Mouse (Mus musculus): Measurements from ENCODE around the gene Rps16.
"Not testable (repeated sequence)": the region's sequence is repeated elsewhere in the genome, so short reads cannot be mapped to it uniquely, and the experiment has no call there.

The Rps16 gene

DNA sequence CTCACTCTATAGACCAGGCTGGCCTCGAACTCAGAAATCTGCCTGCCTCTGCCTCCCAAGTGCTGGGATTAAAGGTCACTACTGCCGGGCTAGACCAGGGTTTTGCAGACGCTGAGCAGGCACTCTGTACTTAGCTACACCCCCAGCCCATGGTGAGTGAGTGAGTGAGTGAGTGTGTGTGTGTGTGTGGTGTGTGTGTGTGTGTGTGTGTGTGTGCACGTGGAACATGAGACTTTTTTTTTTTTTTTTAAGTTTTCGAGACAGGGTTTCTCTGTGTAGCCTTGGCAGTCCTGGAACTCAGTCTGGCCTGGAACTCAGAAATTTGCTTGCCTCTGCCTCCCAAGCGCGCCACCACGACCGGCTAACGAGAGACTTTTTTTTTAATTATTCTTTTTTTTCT is 24.2 kb downstream of the Rps16 start:
- no peak for DNase-seq (ENCODE audit: low spot score)

DNA sequence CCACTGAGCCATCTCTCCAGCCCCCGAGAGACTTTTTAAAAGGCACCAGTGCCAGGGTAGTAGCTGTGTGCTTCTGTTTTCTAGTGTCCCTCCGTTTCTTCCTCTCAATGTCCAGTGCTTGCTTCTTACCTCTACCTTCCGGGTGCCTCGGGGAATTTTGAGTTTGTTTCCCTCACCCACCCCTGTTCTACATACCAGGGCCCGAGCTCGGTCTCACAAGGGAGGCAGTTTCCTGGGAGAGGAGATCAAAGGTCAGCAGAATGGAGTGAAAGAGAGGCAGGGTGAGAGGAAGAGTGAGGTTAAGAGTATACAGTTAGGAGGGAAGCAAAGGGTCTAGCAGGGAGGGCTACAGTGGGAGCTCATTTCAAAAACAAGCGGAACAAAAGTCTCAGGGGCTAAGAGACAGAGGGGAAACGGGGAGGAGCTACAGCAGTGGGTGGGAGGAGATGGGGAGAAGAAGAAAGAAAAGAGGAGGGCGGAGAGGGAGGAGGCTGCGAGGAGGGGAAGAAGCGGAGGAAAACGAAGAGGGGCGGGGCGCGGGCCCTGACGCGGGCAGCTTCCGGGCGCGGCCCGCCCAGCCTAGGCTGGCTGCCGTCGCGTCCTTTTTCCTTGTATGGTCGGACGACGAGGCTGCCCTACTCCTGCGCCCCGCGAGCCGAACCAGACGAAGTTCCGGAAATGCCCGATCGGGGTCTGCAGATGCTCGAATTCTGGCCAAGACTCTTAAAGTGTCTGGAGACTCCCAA is 24.9 kb downstream of the Rps16 start:
- peak; percentile 72 for DNase-seq (ENCODE audit: low spot score)

DNA sequence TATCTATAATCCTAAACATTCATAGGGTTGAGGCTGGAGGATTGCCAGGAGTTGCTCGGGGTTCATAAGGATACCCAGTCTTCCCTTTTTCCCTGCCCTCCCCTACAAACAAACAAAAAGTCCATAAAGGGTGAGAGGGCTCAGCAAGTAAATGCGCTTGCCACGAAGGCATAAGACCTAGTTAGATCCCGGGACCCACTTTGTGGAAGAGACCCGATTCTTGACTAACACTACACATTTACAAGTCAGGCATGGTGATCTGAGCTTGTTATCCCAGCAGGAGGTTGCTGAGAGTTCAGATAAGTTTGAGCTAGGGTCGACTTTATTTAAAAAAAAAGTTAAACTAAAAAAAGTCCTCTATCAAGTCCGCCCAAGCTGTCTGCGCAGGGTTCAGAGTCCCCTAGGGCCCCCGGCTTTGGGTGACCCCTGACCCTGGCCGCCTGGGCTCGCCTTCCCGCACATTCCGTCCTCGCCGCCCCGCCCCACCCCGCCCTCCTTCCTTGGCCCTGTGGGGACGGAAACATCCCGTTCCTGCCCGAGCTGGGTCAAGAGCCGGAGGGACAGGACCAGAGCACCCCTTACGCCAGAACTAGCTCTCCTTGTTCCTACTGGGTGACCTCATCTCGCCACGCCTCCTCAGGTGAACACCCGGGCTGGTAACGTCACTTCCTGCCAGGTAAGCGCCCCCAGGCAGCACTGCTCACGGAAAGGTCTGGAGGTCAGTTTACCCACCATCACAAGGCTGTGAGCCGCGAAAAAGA is 25.7 kb downstream of the Rps16 start:
- no peak for DNase-seq (ENCODE audit: low spot score)

DNA sequence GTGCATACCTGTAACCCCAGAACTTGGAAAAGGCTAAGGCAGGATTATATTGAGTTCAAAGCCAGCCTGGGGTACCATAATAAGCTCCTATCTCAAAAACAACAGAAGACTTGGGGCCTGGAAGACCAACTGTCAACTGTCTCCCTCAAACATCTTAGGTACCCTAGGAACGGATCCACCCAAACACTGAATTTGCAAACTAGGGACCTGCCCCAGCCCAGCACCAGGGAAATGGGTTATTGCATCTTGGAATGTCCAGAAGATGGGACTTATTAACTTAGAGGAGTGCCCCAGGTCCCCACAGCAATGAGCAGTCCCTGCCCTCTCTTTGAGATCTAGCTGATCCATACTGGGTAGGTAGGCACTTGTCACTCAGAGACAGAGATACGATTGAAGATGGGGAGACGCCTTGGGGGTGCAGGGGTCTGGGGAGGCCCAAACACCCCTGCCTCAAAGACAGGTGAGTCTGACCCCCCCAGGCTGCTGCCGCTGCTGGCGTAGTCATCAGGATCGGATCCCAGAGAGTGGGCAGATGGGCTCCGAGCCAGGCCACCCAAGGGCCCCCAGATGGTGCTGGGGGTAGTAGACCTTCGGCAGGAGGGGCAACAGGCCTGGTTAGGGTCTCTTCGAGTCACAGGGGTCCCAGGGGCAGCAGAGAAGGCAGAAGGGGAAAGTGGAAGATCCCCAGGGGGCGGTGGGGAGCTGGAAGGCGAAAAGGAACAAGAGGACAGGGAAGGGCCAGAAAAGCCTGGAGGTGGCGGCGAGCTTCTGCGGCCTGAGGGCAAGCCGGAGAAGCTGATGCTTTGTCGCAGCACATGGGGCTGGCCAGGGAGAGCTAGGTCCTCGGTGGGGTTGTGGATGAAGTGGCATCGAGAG is 27.0 kb downstream of the Rps16 start:
- DNase-seq (ENCODE audit: low spot score): no peak

DNA sequence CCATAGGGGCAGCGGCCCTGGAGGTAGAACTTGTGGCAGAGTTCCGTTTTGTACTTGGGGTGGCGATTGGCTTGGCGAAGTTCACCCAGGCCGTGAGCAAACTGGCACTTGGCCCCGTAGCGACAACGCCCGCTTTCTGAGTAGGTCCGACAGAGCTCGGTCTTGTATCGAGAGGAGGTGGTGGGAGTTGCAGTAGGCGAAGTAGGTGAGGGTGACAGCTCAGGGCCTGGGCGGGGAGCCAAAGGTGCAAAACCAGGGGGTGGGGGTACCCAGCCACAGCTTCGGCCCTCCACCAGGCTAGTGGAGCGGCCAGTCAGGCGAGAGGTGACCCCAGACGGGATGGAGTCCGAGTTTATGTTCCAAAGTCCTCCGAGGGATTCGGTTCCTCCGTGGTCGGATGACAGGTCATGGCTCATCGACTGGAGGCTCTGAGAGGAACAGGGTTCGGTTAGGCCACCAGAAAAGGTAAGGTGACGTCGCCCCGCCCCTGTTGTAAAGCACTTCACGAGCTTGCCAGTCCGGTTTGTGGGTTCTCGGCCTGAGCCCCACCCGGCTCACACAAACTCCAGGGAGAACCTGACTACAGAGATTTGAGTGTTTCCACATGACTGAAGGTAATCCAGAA is 27.7 kb downstream of the Rps16 start:
- no peak for DNase-seq (ENCODE audit: low spot score)

DNA sequence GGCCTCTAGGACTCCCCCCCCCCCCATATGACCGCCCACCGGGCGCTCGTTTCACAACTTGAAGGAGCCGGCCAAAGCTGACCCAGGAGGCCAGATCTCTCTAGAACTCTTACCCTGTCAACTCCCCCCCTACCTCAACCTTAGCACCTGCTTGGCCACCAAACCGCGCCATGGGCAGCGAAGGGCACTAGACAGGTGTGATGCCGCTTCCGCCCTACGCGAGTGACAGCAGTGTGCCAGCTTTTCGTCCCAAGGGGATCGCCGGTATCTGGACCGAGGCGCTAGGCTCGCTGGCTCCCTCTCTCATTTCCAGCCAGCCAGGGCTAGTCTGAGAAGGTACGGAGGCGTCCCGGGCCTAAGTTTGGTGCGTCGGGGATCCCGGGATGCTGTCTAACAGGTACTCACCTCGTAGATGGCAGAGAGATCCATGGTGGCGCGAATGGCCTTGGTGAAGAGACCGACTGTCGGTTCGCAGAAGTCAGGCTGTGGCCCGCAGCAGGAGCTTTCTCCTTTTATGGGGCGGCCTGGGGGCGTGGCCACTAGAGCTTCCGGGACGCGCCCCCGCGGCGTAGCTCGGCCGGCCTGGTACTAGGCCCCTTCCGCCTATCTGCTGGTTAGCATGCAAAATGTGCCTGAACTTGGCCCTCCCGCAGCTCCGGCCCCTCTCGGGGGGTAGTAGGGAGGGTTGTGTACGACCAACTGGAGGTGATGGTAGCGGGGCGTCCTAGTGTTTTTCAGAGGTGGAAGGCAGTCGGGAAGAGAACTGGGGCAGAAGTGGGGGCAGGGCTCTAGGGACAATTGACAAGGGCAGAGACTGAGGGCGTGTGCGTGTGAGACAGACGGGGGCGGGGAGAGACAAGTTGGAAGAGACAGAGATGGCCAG is 28.6 kb downstream of the Rps16 start:
- peak; percentile 93 for DNase-seq (ENCODE audit: low spot score)

DNA sequence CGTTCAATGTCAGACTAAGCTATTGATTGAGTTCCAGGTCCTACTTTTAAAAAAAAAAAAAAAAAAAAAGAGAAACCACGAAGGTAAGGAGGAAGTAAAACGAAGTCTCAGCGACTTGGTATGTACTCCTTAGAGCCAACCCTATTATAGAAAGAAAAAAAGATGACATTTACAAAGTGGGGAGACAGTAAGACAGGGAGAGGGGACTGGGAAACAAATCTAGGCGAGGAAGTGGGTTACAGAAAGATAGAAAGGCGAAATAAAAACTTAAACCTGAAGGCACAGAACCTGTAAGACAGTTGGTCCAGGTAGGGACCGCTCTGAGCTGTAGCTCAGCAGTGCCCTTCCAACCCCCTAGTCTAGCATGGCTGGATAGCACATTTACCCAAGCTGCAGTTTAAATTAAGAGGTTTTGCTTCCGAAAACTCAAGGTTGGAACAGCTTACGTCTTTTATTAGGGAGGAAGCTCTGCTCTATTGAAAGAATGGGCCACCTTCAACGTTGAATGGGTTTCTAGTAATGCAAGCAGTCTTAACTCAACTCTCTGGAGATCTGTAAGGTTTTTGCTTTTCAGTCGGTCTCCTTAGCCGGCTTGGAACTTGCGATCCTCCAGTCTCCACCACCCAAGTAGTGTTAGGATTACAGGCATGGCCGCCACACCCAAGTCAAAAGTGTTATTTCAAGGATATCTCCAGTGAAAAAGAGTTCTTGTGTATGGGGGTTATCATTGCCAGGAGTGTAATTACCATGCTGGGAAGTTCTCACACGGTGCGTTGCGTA is 30.0 kb downstream of the Rps16 start, which contains the start of gene Zfp36:
Gene Zfp36 (minus strand): TSS at position 17 of the 780 bp plus-strand sequence.
- DNase-seq (ENCODE audit: low spot score): no peak

DNA sequence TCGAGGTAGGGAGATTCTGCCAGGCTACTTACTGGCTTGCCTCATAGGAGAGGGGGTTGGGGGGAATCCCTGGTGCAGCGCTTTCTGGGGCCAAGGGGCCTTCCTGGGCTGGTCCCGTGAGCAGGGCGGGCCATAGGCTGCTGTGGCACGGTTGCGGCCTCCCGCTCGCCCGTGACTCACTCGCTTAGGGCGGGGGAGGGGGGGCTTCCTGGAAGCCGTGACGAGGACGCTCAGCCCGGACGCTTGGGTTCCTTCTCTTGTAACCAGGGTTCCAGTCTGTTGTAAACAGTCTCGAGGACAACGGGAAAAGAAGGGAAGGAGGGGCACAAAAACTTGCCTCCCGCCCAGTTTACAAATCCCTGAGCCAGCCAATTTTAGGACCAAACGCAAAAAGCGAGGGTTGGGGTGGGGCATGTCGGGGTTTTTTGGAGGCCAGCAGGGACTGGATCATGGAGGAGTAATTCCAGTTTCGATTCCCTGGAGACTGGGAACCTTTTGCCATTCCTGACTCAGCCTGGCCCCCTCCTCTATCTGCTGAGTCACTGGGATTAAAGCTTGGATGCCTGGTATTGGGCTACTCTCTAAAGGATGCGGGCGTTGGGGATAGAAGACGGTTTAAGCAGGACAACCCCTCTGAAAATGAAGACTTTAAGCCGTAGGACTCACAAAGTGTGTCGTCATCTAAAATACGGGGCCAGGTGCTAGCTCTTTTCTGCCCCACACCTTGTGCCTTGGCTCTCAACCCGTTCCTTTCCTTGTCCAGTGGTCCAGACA is 30.8 kb downstream of the Rps16 start:
- DNase-seq (ENCODE audit: low spot score): no peak

DNA sequence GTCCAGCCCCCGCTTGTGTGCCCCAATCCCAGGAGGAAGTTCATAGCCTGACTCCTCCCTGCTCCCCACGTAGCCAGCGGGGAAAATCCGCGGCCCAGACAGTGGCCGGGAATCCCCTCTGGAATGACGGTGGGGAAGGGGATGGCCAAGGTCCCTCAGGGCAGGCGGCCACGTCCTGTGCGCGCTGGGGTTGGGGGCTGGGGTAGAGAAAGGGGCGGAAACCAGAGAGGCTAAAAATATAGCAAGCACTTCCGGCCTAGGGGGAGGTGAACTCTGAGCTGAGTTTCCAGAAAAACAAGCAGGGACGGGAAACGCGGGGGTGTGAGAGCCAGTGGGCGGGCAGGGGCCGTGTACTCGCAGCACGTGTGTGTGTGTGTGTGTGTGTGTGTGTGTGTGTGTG is 31.5 kb downstream of the Rps16 start:
- peak; percentile 72 for DNase-seq (ENCODE audit: low spot score)

DNA sequence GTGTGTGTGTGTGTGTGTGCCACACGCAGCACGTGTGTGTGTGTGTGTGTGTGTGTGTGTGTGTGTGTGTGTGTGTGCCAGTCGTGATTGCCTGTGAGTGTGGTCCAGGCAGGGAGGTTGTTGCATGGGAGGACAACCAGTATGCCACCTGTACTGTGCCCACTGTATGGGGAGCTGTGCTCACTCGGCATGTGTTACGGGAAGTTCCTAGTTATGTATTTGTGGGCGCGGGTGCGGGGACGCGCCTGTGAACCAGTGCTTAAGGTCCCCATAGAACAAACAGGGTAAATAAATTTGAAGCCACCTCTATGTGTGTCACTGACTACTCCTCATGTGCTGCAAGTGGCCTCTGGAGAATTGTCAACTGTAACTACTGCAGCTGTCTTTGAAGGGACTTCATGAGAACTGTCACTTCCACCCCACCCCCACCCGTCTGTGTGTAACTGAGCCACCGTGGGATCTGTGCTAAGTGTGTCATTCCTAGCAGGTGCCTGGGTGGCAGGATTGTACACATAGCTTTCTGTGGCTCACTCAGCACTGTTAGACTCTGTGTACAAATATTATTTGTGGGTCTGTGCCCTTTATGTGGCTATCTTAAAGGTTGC is 32.0 kb downstream of the Rps16 start:
- no peak for DNase-seq (ENCODE audit: low spot score)

DNA sequence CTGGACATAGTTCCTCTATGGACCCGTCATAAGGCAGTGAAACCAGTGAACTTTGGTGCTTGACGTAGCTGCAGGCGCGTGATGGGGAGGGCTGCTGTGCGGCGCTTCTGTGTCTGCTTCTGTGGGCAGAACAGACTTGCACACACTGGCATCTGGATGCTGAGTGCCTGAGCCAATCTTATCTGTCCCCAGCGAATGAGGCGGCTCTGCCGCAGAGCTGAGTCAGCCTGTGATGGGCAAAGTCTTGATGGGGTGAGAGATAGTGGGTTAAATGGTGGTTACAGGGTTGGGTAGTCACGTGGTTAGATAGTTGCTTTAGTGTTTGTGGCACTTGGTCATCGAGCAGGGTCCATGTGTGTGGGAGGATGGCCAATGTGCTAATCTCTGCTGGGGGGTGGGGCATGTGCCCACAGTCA is 32.5 kb downstream of the Rps16 start:
- DNase-seq (ENCODE audit: low spot score): no peak

DNA sequence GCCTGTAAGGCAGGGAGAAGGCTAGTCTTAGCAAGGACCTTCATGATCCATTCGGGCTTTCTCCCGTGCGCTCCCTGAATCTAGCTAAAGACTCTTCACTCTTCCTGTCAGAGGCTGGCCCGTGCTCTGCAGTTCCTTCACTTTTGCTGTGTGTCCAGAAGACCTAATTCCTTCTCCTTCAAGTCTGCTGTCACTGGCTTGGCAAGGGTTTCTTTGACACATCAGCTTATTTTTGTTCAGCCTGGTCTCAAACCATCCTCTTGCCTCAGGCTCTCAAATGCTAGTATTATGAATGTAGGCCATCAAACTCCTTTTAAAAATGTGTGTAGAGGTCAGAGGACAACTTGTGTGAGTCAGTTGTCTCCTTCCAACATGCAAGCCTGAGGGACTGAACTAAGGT is 33.2 kb downstream of the Rps16 start:
- no peak for DNase-seq (ENCODE audit: low spot score)

DNA sequence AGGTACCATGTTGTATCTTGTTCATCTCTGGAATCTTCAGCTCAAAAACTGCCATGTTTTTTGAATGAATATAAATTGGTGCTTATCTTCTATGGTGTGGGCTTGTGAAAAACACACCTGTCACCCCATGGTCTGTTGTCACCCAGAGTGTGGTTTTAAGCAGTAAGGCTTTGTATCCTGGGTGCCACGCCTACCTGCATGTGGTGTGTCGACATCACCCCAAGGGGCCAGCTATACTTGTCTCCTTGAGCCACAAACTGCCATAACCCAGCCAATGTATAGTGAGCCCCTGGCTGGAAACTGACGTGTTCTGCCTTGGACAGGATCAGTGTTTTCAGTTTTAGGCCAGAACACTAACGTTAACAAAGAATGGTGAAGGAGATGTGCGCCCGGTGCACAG is 33.7 kb downstream of the Rps16 start:
- DNase-seq (ENCODE audit: low spot score): no peak

DNA sequence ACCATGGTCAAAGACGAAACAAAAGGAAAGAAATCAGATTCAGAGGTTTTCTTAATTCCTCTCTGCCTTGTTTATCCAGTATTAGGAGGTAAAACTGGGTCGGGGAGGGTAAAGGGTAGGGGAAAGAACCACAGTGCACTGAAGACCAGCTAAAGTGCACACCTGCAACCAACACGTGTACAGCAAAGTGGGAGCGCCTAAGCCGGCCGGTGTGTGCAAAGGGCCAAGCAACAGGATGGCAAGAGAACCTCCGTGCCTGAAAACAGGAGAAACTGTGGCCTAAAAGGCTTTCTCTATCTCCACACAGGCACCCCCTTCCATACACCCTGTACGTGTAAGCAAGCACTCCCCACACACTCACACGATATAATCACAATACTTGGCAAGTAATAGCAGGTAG is 34.7 kb downstream of the Rps16 start:
- DNase-seq (ENCODE audit: low spot score): no peak

DNA sequence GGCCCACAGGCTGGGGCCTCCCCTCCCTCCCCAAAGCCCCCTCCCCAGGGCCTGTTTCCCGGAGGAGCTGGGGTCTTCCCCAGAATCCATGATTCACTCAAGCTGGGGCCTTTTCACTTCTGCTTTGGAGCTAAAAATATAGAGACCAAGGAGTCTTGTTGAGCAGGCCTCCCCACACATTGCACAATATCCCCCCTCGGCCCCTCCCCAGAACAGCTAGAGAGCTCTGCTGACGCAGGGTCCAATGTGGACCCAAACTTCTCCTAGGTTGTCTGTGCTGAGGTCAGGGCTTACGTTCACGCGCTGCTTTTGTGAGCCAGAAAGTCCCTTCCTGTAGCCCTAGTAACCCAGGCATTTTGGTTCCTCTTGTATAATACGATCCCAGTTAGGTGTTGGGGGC is 35.6 kb downstream of the Rps16 start:
- no peak for DNase-seq (ENCODE audit: low spot score)

DNA sequence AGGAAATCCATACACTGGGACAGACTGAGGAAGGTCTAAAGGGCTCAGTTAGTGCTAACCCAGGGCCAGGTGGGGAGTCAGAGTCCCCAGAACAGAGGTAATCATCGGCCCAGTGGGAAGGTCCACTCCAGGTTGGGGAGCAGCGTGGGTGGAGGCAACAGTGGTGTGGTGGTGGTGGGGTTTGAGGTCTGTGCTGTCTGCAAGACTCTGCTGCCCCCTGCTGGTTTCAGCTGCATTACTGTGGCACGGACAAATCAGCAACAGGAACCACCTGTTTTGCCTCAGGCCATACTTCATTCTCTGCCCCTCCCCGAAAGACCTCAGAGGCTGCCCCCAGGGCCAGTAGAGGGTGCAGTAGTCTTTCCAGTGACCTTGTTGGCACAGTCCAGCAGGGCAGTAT is 36.0 kb downstream of the Rps16 start:
- DNase-seq (ENCODE audit: low spot score): peak; percentile 60

DNA sequence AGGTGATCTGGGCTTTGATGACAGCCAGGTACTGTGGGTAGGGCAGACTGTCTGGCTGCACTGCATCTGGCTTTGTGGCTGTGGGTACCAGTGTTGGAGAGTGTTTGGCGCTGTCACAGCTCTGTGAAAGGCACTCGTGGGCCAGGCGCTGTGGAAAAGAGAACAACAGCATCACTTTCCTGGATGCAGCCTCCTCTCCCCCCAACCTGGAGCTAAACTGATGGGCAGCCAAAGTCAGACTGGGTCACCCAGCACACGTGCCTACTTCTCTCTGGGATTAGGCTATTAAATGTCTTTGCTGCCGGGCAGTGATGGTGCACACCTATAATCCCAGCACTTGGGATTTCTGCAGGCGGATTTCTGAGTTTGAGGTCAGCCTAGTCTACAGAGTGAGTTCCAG is 36.4 kb downstream of the Rps16 start:
- DNase-seq (ENCODE audit: low spot score): not testable (repeated sequence)

DNA sequence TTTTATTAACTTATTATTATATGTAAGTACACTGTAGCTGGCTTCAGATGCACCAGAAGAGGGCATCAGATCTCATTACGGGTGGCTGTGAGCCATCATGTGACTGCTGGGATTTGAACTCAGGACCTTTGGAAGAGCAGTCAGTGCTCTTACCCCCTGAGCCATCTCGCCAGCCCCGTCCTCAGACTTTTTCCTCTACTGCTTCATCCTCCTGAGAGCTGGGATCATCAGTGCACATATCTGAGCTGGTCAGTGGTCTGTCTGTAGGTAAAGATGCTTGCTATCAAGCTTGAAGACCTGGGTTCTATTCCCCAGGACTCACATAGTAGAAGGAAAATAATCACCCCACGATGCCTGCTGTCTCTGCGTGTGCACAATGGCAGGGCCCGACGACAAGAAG is 36.9 kb downstream of the Rps16 start:
- not testable (repeated sequence) for DNase-seq (ENCODE audit: low spot score)

DNA sequence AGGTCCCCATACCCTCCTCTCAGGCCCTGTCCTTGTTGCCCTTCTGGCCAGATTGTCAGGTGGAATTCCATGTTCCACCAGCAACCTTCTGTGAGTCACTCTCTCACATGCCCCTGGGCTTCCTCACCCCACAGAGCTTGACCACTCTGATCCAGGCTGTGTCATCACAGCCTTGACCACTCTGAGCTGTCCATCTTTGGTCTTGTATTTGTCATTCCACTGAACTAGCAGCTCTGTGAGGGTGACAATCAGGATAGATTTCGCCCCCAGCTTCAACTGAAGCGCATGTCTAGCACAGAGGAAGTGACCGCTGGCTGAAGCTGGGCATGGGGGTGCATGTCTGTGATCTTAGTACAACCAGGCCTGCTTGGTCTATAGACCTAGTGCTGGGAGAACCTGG is 39.9 kb downstream of the Rps16 start:
- DNase-seq (ENCODE audit: low spot score): no peak
